Mouse (Mus musculus) G1E (cell line): ENCODE measurements around the gene Lysmd3.

ENCODE experiments used
- CTCF ChIP-seq: IDR thresholded peaks from 2 replicates; pipeline ENCODE4 v1.5.1; 2012; ENCODE audit warnings: low read depth, low read length, inconsistent platforms, mixed read lengths
- GATA2 ChIP-seq: IDR thresholded peaks from 2 replicates; pipeline ENCODE4 v1.6.1; 2012; ENCODE audit warnings: low read depth, low read length, inconsistent platforms, borderline replicate concordance
- POLR2AphosphoS5 ChIP-seq: IDR thresholded peaks from 2 replicates; pipeline ENCODE4 v1.6.1; 2012; ENCODE audit warnings: low read depth, low read length, inconsistent platforms; ENCODE audit not compliant: insufficient replicate concordance
- TAL1 ChIP-seq: conservative IDR thresholded peaks from 2 replicates; pipeline ENCODE4 v1.6.1; 2012; ENCODE audit warnings: low read depth, low read length, inconsistent platforms, mixed read lengths

DNA sequence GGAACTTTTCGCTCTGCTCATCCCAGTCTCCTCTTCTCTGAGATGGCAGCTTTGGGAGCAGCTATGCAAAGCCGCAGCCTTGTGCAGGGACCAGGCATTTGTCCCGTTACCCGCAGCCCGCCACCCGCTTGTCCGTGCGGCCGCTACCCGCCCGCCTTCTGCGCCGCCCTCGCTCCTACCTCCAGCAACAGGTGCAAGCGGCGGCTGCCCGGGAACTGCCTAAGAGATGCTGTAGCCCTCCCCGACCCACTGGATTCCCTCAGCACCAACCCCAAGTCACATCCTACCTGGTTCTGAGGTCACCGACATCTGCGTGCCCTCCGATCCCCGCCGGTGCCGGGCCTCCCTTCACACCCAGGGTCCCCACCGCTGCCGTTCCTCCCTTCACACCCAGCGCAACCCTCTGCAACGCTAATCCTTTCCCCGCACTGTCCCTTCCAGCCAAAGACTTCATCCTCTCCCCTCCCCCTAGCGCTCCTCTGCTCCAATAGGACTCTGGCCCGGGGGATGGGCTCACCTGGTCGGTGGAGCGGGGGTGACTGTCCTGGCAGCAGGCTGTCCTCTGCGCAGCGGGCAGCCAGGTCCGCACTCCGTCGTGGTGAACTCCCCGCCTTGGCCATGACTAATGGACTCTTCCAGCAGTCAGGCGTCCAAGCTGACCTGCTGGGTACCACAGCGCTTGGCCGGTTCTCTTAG, 24.6 kb upstream of the Lysmd3 start, which contains the start of gene Adgrv1:
- TF ChIP-seq CTCF: no peak
- TF ChIP-seq POLR2AphosphoS5: no peak
- TF ChIP-seq GATA2: no peak
- no peak for TF ChIP-seq TAL1
